Mouse (Mus musculus) stomach, postnatal 0 days (tissue): Measurements from ENCODE around the gene Gm44965. TPM values are rescaled to one million over a fixed set of nuclear protein-coding genes. Genes with fewer than 3 reads are reported as not detected.

Experiments used
- ATAC-seq: fragments of 200-750 bp; cut with Nextera tagmentation; 2 replicates; pipeline ENCODE4 v1.8.0; 2017; ENCODE audit not compliant: low FRiP score, low TSS enrichment
- DNase-seq: peaks from one replicate; pipeline ENCODE4 v3.0.0-alpha.2; 2016; ENCODE audit warnings: low spot score
- H3K27ac ChIP-seq: fragments of 300-500 bp; sonication (generic); replicated peaks from 2 replicates; pipeline ENCODE4 v1.5.1; 2014; ENCODE audit warnings: mild to moderate bottlenecking, control low read depth
- H3K27me3 ChIP-seq: fragments of 300-500 bp; sonication (generic); 2 replicates; pipeline ENCODE4 v1.6.1; 2014; ENCODE audit warnings: low read length; ENCODE audit not compliant: control insufficient read depth, insufficient read depth
- H3K36me3 ChIP-seq: fragments of 300-500 bp; sonication (generic); 2 replicates; pipeline ENCODE4 v1.6.1; 2014; ENCODE audit warnings: low read length, mixed read lengths; ENCODE audit not compliant: control insufficient read depth, insufficient read depth
- H3K4me1 ChIP-seq: fragments of 300-500 bp; sonication (generic); replicated peaks from 2 replicates; pipeline ENCODE4 v1.6.1; 2014; ENCODE audit warnings: antibody characterized with exemption; ENCODE audit not compliant: control insufficient read depth, insufficient read depth
- H3K4me2 ChIP-seq: fragments of 300-500 bp; sonication (generic); replicated peaks from 2 replicates; pipeline ENCODE4 v1.6.1; 2014; ENCODE audit warnings: low read depth, mild to moderate bottlenecking, control low read depth, moderate library complexity
- H3K4me3 ChIP-seq: fragments of 300-500 bp; sonication (generic); 2 replicates; pipeline ENCODE4 v1.5.1; 2014; ENCODE audit warnings: low read depth, low read length, control low read depth
- H3K9ac ChIP-seq: fragments of 300-500 bp; sonication (generic); 2 replicates; pipeline ENCODE4 v1.6.1; 2014; ENCODE audit warnings: mild to moderate bottlenecking, low read length, control low read depth, mixed read lengths
- H3K9me3 ChIP-seq: fragments of 300-500 bp; sonication (generic); 2 replicates; pipeline ENCODE4 v1.6.1; 2016; ENCODE audit warnings: low read length; ENCODE audit not compliant: control insufficient read depth
- CTCF ChIP-seq: IDR thresholded peaks from 2 replicates; pipeline ENCODE4 v1.5.1; 2016; ENCODE audit warnings: antibody characterized with exemption, low read depth, mild to moderate bottlenecking, moderate library complexity
- EP300 ChIP-seq: optimal IDR thresholded peaks from 2 replicates; pipeline ENCODE3; 2016; ENCODE audit warnings: antibody characterized with exemption
- polyA plus RNA-seq: library from polyadenylated mRNA; unstranded; fragments of >200 nt; fragmentation: Nextera tagmentation; extraction: Ambion mirVana; gene quantifications from 2 replicates; pipeline ENCODE4 v1.2.1, GENCODE M21; 2015

The Gm44965 gene
- polyA plus RNA-seq, 1 experiment from 2014 or later, result not detected

- Histone ChIP-seq H3K27me3 (no peaks in the 10 kb centered on the region), H3K4me1 (no peaks in the 10 kb centered on the region), H3K36me3 (no peaks in the 10 kb centered on the region), H3K9me3 (no peaks in the 10 kb centered on the region), H3K27ac (no peak overlapping the region), H3K9ac (no peak overlapping the region), H3K4me2 (no peak overlapping the region), H3K4me3 (no peak overlapping the region)
- TF ChIP-seq EP300, result no peak
- TF ChIP-seq CTCF, result no peak
- no peak for DNase-seq
- ATAC-seq, result no peak
Observed at GRCm38 (mm10) chr6:48668022-48668421, 74.3 kb downstream of the Gm44965 start.

Other genes starting within 250 kb of the Gm44965 start
- gene Krba1, start 198.4 kb upstream of the Gm44965 start, polyA plus RNA-seq, result 5.4 and 7.8 TPM in 2 replicates
- gene Zfp467, start 148.1 kb upstream of the Gm44965 start, polyA plus RNA-seq, result 24.2 and 29.5 TPM in 2 replicates
- 0.04 and 0.07 TPM in 2 replicates for gene Sspo, start 145.7 kb upstream of the Gm44965 start, polyA plus RNA-seq
- 22.1 and 23.0 TPM in 2 replicates for gene Atp6v0e2, start 56.3 kb upstream of the Gm44965 start, polyA plus RNA-seq
- 3.9 and 5.6 TPM in 2 replicates for gene Lrrc61, start 39.1 kb upstream of the Gm44965 start, polyA plus RNA-seq
- 273 and 283 TPM in 2 replicates for gene Rarres2, start 21.2 kb upstream of the Gm44965 start, polyA plus RNA-seq
- not detected in 2 replicates for gene Gm45021, start 4.3 kb upstream of the Gm44965 start, polyA plus RNA-seq
- gene Repin1, start 58 bp upstream of the Gm44965 start, polyA plus RNA-seq, result 11.6 and 12.9 TPM in 2 replicates
- gene Zfp775, start 8.1 kb downstream of the Gm44965 start, polyA plus RNA-seq, result 2.2 and 2.8 TPM in 2 replicates
- gene AI854703, start 32.8 kb downstream of the Gm44965 start, polyA plus RNA-seq, result 0.76 TPM in 2 replicates
- gene Gimap8, start 53.3 kb downstream of the Gm44965 start, polyA plus RNA-seq, result 0.74 and 0.93 TPM in 2 replicates
- gene Gimap9, start 82.2 kb downstream of the Gm44965 start, polyA plus RNA-seq, result 3.2 and 3.5 TPM in 2 replicates
- 8.0 and 8.5 TPM in 2 replicates for gene Gimap4, start 90.6 kb downstream of the Gm44965 start, polyA plus RNA-seq
- gene Gimap6, start 114.3 kb downstream of the Gm44965 start, polyA plus RNA-seq, result 11.3 and 13.0 TPM in 2 replicates
- 0.59 TPM in 1 of 2 replicates, not detected in the other for gene Gm28053, start 124.7 kb downstream of the Gm44965 start, polyA plus RNA-seq
- gene Gimap7, start 124.7 kb downstream of the Gm44965 start, polyA plus RNA-seq, result not detected in 2 replicates
- gene Gimap1, start 145.1 kb downstream of the Gm44965 start, polyA plus RNA-seq, result 7.2 and 7.8 TPM in 2 replicates
- gene Gimap5, start 152.3 kb downstream of the Gm44965 start, polyA plus RNA-seq, result 5.4 and 6.1 TPM in 2 replicates
- gene Gimap3, start 176.9 kb downstream of the Gm44965 start, polyA plus RNA-seq, result 0.07 and 0.10 TPM in 2 replicates
- 131 and 134 TPM in 2 replicates for gene Tmem176a, start 247.0 kb downstream of the Gm44965 start, polyA plus RNA-seq
- gene Tmem176b, start 247.6 kb downstream of the Gm44965 start, polyA plus RNA-seq, result 245 and 254 TPM in 2 replicates